Mouse (Mus musculus) MEL (cell line): ENCODE measurements around the gene S100a10. TPM values are rescaled to one million over a fixed set of nuclear protein-coding genes. Genes with fewer than 3 reads are reported as not detected.

ENCODE experiments used
- DNase-seq: peaks from one replicate; pipeline ENCODE4 v3.0.0; 2011; ENCODE audit warnings: low read depth, low spot score
- H3K27ac ChIP-seq: 2 replicates; pipeline ENCODE4 v1.5.1; 2012; ENCODE audit warnings: low read depth, mild to moderate bottlenecking, control low read depth, low read length, moderate library complexity; ENCODE audit not compliant: control insufficient read depth
- H3K27me3 ChIP-seq, 2 experiments: fragments of 150-350 bp in 1 of 2; sonication (generic) in 1 of 2; 2 replicates each; pipeline ENCODE4 v1.6.1; 2012; ENCODE audit warnings: low read length in 2 of 2, mild to moderate bottlenecking in 2 of 2, improper control_type of control experiment in 1 of 2, moderate library complexity in 1 of 2; ENCODE audit not compliant: insufficient read depth in 2 of 2, control insufficient read depth in 1 of 2
- H3K36me3 ChIP-seq, 2 experiments: 2 replicates each; pipeline ENCODE4 v1.6.1; 2012 to 2014; ENCODE audit warnings: low read length in 2 of 2, improper control_type of control experiment in 1 of 2, inconsistent platforms in 1 of 2, mild to moderate bottlenecking in 1 of 2; ENCODE audit not compliant: insufficient read depth in 2 of 2, control insufficient read depth in 1 of 2
- H3K4me1 ChIP-seq, 2 experiments: fragments of 150-350 bp in 1 of 2; sonication (generic) in 1 of 2; 2 replicates each; pipeline ENCODE4 v1.6.1; 2012; ENCODE audit warnings: low read length in 2 of 2, improper control_type of control experiment in 1 of 2, mild to moderate bottlenecking in 1 of 2; ENCODE audit not compliant: insufficient read depth in 2 of 2, control insufficient read depth in 1 of 2
- H3K4me3 ChIP-seq, 2 experiments: fragments of 150-350 bp in 1 of 2; sonication (generic) in 1 of 2; 2 replicates each; pipeline ENCODE4 v1.5.1; 2012; ENCODE audit warnings: low read depth in 2 of 2, low read length in 2 of 2, mild to moderate bottlenecking in 2 of 2, moderate library complexity in 2 of 2, control low read depth in 1 of 2, improper control_type of control experiment in 1 of 2; ENCODE audit not compliant: control insufficient read depth in 1 of 2, insufficient read depth in 1 of 2
- H3K79me2 ChIP-seq: 2 replicates; pipeline ENCODE4 v1.6.1; 2012; ENCODE audit warnings: mild to moderate bottlenecking, low read length, moderate library complexity; ENCODE audit not compliant: control insufficient read depth, poor library complexity, insufficient read depth
- H3K9ac ChIP-seq: 2 replicates; pipeline ENCODE4 v1.6.1; 2012; ENCODE audit warnings: low read depth, mild to moderate bottlenecking, control low read depth, low read length, moderate library complexity; ENCODE audit not compliant: control insufficient read depth, poor library complexity, severe bottlenecking
- H3K9me3 ChIP-seq: fragments of 150-350 bp; sonication (generic); replicated peaks from 2 replicates; pipeline ENCODE4 v1.6.1; 2012; ENCODE audit warnings: mild to moderate bottlenecking, low read length, improper control_type of control experiment, moderate library complexity; ENCODE audit not compliant: insufficient read depth
- BHLHE40 ChIP-seq: IDR thresholded peaks from 2 replicates; pipeline ENCODE4 v1.6.1; 2012; ENCODE audit warnings: low read depth, mild to moderate bottlenecking, inconsistent platforms, low read length, improper control_type of control experiment, borderline replicate concordance
- CHD1 ChIP-seq: IDR thresholded peaks from 2 replicates; pipeline ENCODE4 v1.6.1; 2012; ENCODE audit warnings: low read depth, mild to moderate bottlenecking, inconsistent platforms, low read length, improper control_type of control experiment
- CTCF ChIP-seq, 3 experiments: IDR thresholded peaks in 2 of 3; conservative IDR thresholded peaks in 1 of 3; 2 replicates each; pipeline ENCODE4 v1.5.1; 2011 to 2012; ENCODE audit warnings: low read length in 3 of 3, low read depth in 2 of 3, mild to moderate bottlenecking in 2 of 3, improper control_type of control experiment in 1 of 3, inconsistent platforms in 1 of 3, mixed read lengths in 1 of 3, moderate library complexity in 1 of 3; ENCODE audit not compliant: control insufficient read depth in 1 of 3, insufficient read depth in 1 of 3, poor library complexity in 1 of 3, severe bottlenecking in 1 of 3
- E2F4 ChIP-seq: IDR thresholded peaks from 2 replicates; pipeline ENCODE4 v1.6.1; 2011; ENCODE audit warnings: low read depth, low read length, improper control_type of control experiment, borderline replicate concordance
- HCFC1 ChIP-seq: IDR thresholded peaks from 2 replicates; pipeline ENCODE4 v1.6.1; 2012; ENCODE audit warnings: low read depth, mild to moderate bottlenecking, inconsistent platforms, low read length, improper control_type of control experiment, moderate library complexity
- KAT2A ChIP-seq: conservative IDR thresholded peaks from 2 replicates; pipeline ENCODE4 v1.6.1; 2012; ENCODE audit warnings: low read depth, low read length, improper control_type of control experiment, inconsistent platforms
- MAFK ChIP-seq: IDR thresholded peaks from 2 replicates; pipeline ENCODE4 v1.6.1; 2011; ENCODE audit warnings: low read depth, mild to moderate bottlenecking, low read length, improper control_type of control experiment, borderline replicate concordance
- MAZ ChIP-seq: IDR thresholded peaks from 2 replicates; pipeline ENCODE4 v1.6.1; 2012; ENCODE audit warnings: low read depth, mild to moderate bottlenecking, inconsistent platforms, low read length, improper control_type of control experiment
- MEF2A ChIP-seq: IDR thresholded peaks from 2 replicates; pipeline ENCODE4 v1.6.1; 2014; ENCODE audit warnings: low read depth, mild to moderate bottlenecking, inconsistent platforms, low read length, improper control_type of control experiment; ENCODE audit not compliant: poor library complexity, insufficient replicate concordance, severe bottlenecking; ENCODE audit errors: extremely low read depth
- MXI1 ChIP-seq: IDR thresholded peaks from 2 replicates; pipeline ENCODE4 v1.6.1; 2011; ENCODE audit warnings: mild to moderate bottlenecking, low read depth, low read length, improper control_type of control experiment
- MYB ChIP-seq: IDR thresholded peaks from 2 replicates; pipeline ENCODE4 v1.6.1; 2011; ENCODE audit warnings: mild to moderate bottlenecking, low read depth, low read length, improper control_type of control experiment
- MYC ChIP-seq: IDR thresholded peaks from 2 replicates; pipeline ENCODE4 v1.6.1; 2011; ENCODE audit warnings: low read depth, mild to moderate bottlenecking, low read length, improper control_type of control experiment, moderate library complexity
- NELFE ChIP-seq: IDR thresholded peaks from 2 replicates; pipeline ENCODE4 v1.6.1; 2011; ENCODE audit warnings: low read depth, low read length, improper control_type of control experiment
- POLR2A ChIP-seq, 2 experiments: IDR thresholded peaks; 2 replicates each; pipeline ENCODE4 v1.6.1; 2011 to 2012; ENCODE audit warnings: low read length in 2 of 2, mild to moderate bottlenecking in 2 of 2, control low read depth in 1 of 2, improper control_type of control experiment in 1 of 2, low read depth in 1 of 2, moderate library complexity in 1 of 2; ENCODE audit not compliant: control insufficient read depth in 1 of 2, insufficient read depth in 1 of 2, poor library complexity in 1 of 2
- POLR2AphosphoS5 ChIP-seq: IDR thresholded peaks from 2 replicates; pipeline ENCODE4 v1.6.1; 2012; ENCODE audit warnings: low read depth, borderline replicate concordance, mild to moderate bottlenecking, inconsistent platforms, low read length, moderate library complexity, mixed read lengths
- RAD21 ChIP-seq: IDR thresholded peaks from 2 replicates; pipeline ENCODE4 v1.6.1; 2011; ENCODE audit warnings: mild to moderate bottlenecking, low read depth, low read length, improper control_type of control experiment
- RCOR1 ChIP-seq: IDR thresholded peaks from 2 replicates; pipeline ENCODE4 v1.6.1; 2012; ENCODE audit warnings: low read depth, mild to moderate bottlenecking, inconsistent platforms, low read length, improper control_type of control experiment
- SMC3 ChIP-seq: IDR thresholded peaks from 2 replicates; pipeline ENCODE4 v1.6.1; 2011; ENCODE audit warnings: low read depth, low read length, improper control_type of control experiment
- TBP ChIP-seq: IDR thresholded peaks from 2 replicates; pipeline ENCODE4 v1.8.0; 2011; ENCODE audit warnings: low read depth, low read length, improper control_type of control experiment
- TCF12 ChIP-seq: IDR thresholded peaks from 2 replicates; pipeline ENCODE4 v1.6.1; 2014; ENCODE audit warnings: low read depth, mild to moderate bottlenecking, inconsistent platforms, low read length, improper control_type of control experiment, moderate library complexity
- USF1 ChIP-seq: IDR thresholded peaks from 2 replicates; pipeline ENCODE4 v1.6.1; 2014; ENCODE audit warnings: low read depth, mild to moderate bottlenecking, inconsistent platforms, low read length, improper control_type of control experiment, moderate library complexity
- USF2 ChIP-seq, 2 experiments: IDR thresholded peaks; 2 replicates each; pipeline ENCODE4 v1.6.1; 2011 to 2012; ENCODE audit warnings: improper control_type of control experiment in 2 of 2, low read length in 2 of 2, borderline replicate concordance in 1 of 2, inconsistent platforms in 1 of 2, low read depth in 1 of 2, mild to moderate bottlenecking in 1 of 2; ENCODE audit not compliant: insufficient read depth in 1 of 2
- ZC3H11A ChIP-seq: IDR thresholded peaks from 2 replicates; pipeline ENCODE4 v1.6.1; 2012; ENCODE audit warnings: low read depth, mild to moderate bottlenecking, inconsistent platforms, low read length, improper control_type of control experiment
- ZKSCAN1 ChIP-seq: IDR thresholded peaks from 2 replicates; pipeline ENCODE4 v1.6.1; 2012; ENCODE audit warnings: low read depth, mild to moderate bottlenecking, inconsistent platforms, low read length, improper control_type of control experiment, moderate library complexity
- polyA plus RNA-seq, 2 experiments: library from polyadenylated mRNA; stranded (reverse) in 1 of 2; unstranded in 1 of 2; fragments of >175 nt in 1 of 2; fragments of >200 nt in 1 of 2; gene quantifications; 2 replicates each; pipeline versions ENCODE4 v1.2.1 to v1.2.4; 2012; ENCODE audit warnings: low replicate concordance in 2 of 2, low read depth in 1 of 2; ENCODE audit not compliant: insufficient read length in 2 of 2, insufficient read depth in 1 of 2, missing spikeins in 1 of 2
- total RNA-seq: library from RNA; depleted of rRNA; stranded (reverse); fragments of 300-350 nt; gene quantifications from 2 replicates; pipeline ENCODE4 v1.2.3, GENCODE M21; 2012

S100a10 gene
- total and polyA plus RNA-seq, 3 experiments, result 81.1 to 92.5 TPM; not detected in 1

- Histone ChIP-seq H3K4me1 (no peaks in the 10 kb centered on the region), H3K9ac (no peak overlapping the region), H3K9me3 (no peaks in the 10 kb centered on the region), H3K36me3 (no peaks in the 10 kb centered on the region), H3K27ac (no peak overlapping the region), H3K27me3 (peaks cover 1 to 6% of the 10 kb centered on the region in 2 experiments; a peak in 3 of 4 replicates), H3K79me2 (no peaks in the 10 kb centered on the region), H3K4me3 (no peak overlapping the region)
- TF ChIP-seq MXI1 (no peak), SMC3 (no peak), E2F4 (no peak), MEF2A (no peak), POLR2AphosphoS5 (no peak), USF2 (IDR thresholded peaks at IDR 0.05; ENCODE audit: borderline replicate concordance in 1 of 2, insufficient read depth in 1 of 2, low read depth in 1 of 2, low read length in 2 of 2) (no peak)
- no peak for DNase-seq
Observed at GRCm38 (mm10) chr3:93580946-93581345, 26.1 kb downstream of the S100a10 start.

GRCm38 (mm10) chr3:93581687-93582086 is 26.8 kb downstream of the S100a10 start:
- H3K36me3 ChIP-seq, result no peaks in the 10 kb centered on the region

GRCm38 (mm10) chr3:93583056-93583455 is 28.2 kb downstream of the S100a10 start:
- no peak for DNase-seq
- no peak overlapping the region for H3K4me3 ChIP-seq
- H3K9me3 ChIP-seq, result no peaks in the 10 kb centered on the region
- no peaks in the 10 kb centered on the region for H3K36me3 ChIP-seq
- no peaks in the 10 kb centered on the region for H3K79me2 ChIP-seq
- H3K9ac ChIP-seq, result no peak overlapping the region
- H3K27me3 ChIP-seq, result peaks cover 3 to 11% of the 10 kb centered on the region in 2 experiments
- TF ChIP-seq CTCF (IDR thresholded peaks at IDR 0.05 in 2 of 3, conservative IDR thresholded peaks at IDR 0.05 in 1 of 3; ENCODE audit: control insufficient read depth in 1 of 3, insufficient read depth in 1 of 3, low read depth in 2 of 3, low read length in 3 of 3, poor library complexity in 1 of 3, severe bottlenecking in 1 of 3), result no peak
- no peak for TF ChIP-seq MAZ
- TF ChIP-seq RCOR1, result no peak
- TF ChIP-seq BHLHE40, result no peak
- no peak for TF ChIP-seq MEF2A
- no peak for TF ChIP-seq MAFK
- no peak for TF ChIP-seq HCFC1
- no peak for TF ChIP-seq MYB
- TF ChIP-seq POLR2A (IDR thresholded peaks at IDR 0.05; ENCODE audit: control insufficient read depth in 1 of 2, insufficient read depth in 1 of 2, low read depth in 1 of 2, low read length in 2 of 2, poor library complexity in 1 of 2), result no peak
- no peak for TF ChIP-seq MXI1
- no peak for TF ChIP-seq MYC
- no peak for TF ChIP-seq TCF12
- no peak for TF ChIP-seq SMC3
- TF ChIP-seq CHD1, result no peak
- TF ChIP-seq ZC3H11A, result no peak
- TF ChIP-seq USF1, result no peak
- TF ChIP-seq KAT2A, result no peak
- no peak for TF ChIP-seq E2F4
- H3K27ac ChIP-seq, result no peak overlapping the region
- no peaks in the 10 kb centered on the region for H3K4me1 ChIP-seq

More at GRCm38 (mm10) chr3:93581687-93582086, 26.8 kb downstream of the S100a10 start:
- no peak overlapping the region for H3K9ac ChIP-seq
- DNase-seq, result no peak
- H3K4me1 ChIP-seq, result no peaks in the 10 kb centered on the region
- H3K27me3 ChIP-seq, result peaks cover 1 to 11% of the 10 kb centered on the region in 2 experiments; a peak in 3 of 4 replicates
- no peaks in the 10 kb centered on the region for H3K9me3 ChIP-seq
- TF ChIP-seq ZKSCAN1 (no peak), POLR2A (IDR thresholded peaks at IDR 0.05; ENCODE audit: control insufficient read depth in 1 of 2, insufficient read depth in 1 of 2, low read depth in 1 of 2, low read length in 2 of 2, poor library complexity in 1 of 2) (no peak), USF2 (IDR thresholded peaks at IDR 0.05; ENCODE audit: borderline replicate concordance in 1 of 2, insufficient read depth in 1 of 2, low read depth in 1 of 2, low read length in 2 of 2) (no peak), NELFE (no peak), TBP (no peak), RAD21 (no peak), RCOR1 (no peak), TCF12 (no peak)
- H3K27ac ChIP-seq, result no peak overlapping the region
- no peak overlapping the region for H3K4me3 ChIP-seq
- no peaks in the 10 kb centered on the region for H3K79me2 ChIP-seq
